In the genomic region with DNA sequence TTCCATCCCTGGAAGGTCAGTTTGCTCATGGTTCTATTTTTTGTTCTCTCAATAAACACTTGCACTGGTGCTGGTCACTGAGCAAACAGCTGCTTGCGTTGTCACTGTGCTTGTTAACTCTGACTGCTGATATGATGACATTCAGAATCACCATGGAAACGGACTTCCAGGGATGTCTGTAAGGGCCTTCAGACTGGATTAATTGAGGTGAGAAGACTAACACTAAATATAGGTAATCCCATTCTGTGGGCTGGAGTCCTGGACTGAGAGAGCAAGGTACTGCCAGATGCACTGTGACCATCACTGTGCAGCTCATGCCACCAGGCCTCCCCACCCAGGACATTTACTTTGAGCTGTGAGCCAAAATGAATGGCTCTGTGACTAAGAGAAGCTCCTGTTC, we compare ENCODE assay signal across 20 mouse cellular contexts.
A peak's percentile ranks its signal among the peaks of the same experiment; 100 is the strongest.
DNase-seq lines count a peak whose midpoint lies in the region; ATAC-seq lines count a peak whose summit lies in the region.
"Had no signal": no experiment of that assay in that cellular context is flagged by ENCODE, and none has a peak within 500 bp of the region (broad histone marks: within the 10 kb centered on the region; RNA-seq: fewer than 3 reads in every experiment).

No protein-coding gene starts in this region.

- no peaks in the 10 kb centered on the region for H3K9me3 ChIP-seq in hindbrain, embryonic 15.5 days
- no peaks in the 10 kb centered on the region for H3K9me3 ChIP-seq in hindbrain, embryonic 13.5 days
- no peaks in the 10 kb centered on the region for H3K9me3 ChIP-seq in neural tube, embryonic 14.5 days (ENCODE audit: control insufficient read depth, low read length)
- no peaks in the 10 kb centered on the region for H3K9me3 ChIP-seq in neural tube, embryonic 15.5 days (replicated peaks)
- no peaks in the 10 kb centered on the region for H3K9me3 ChIP-seq in midbrain, embryonic 14.5 days (ENCODE audit: control insufficient read depth, low read length)
- H3K9me3 ChIP-seq: liver, embryonic 12.5 days; midbrain, embryonic 12.5 days had no signal

- WGBS in hindbrain, embryonic 15.5 days: 63% methylated on average over 2 of the region's 2 CpGs
- 67% methylated on average over 2 of the region's 2 CpGs for WGBS in hindbrain, embryonic 13.5 days
- 64% methylated on average over 2 of the region's 2 CpGs for WGBS in neural tube, embryonic 14.5 days
- WGBS in neural tube, embryonic 15.5 days: 61% methylated on average over 2 of the region's 2 CpGs
- 61% methylated on average over 2 of the region's 2 CpGs for whole genome bisulfite sequencing in midbrain, embryonic 14.5 days

- no peak overlapping the region for H3K4me3 ChIP-seq in hindbrain, embryonic 15.5 days
- no peak overlapping the region for H3K4me3 ChIP-seq in hindbrain, embryonic 13.5 days
- H3K4me3 ChIP-seq in neural tube, embryonic 14.5 days (ENCODE audit: low read depth, low read length): no peak overlapping the region
- no peak overlapping the region for H3K4me3 ChIP-seq in neural tube, embryonic 15.5 days (replicated peaks)
- H3K4me3 ChIP-seq in midbrain, embryonic 14.5 days (replicated peaks; ENCODE audit: low read depth, low read length): no peak overlapping the region
- H3K4me3 ChIP-seq: liver, embryonic 12.5 days; midbrain, embryonic 12.5 days had no signal

- H3K4me1 ChIP-seq in hindbrain, embryonic 15.5 days (replicated peaks): no peaks in the 10 kb centered on the region
- 0 out of 2 replicates have a peak, but pooled peaks cover 6% of the 10 kb centered on the region for H3K4me1 ChIP-seq in hindbrain, embryonic 13.5 days (replicated peaks)
- no peaks in the 10 kb centered on the region for H3K4me1 ChIP-seq in neural tube, embryonic 14.5 days (ENCODE audit: control insufficient read depth, insufficient read depth, low read length)
- H3K4me1 ChIP-seq in neural tube, embryonic 15.5 days: no peaks in the 10 kb centered on the region
- H3K4me1 ChIP-seq in midbrain, embryonic 14.5 days (ENCODE audit: control insufficient read depth, insufficient read depth, low read length): no peaks in the 10 kb centered on the region
- H3K4me1 ChIP-seq: liver, embryonic 12.5 days; midbrain, embryonic 12.5 days had no signal

- no peak overlapping the region for H3K9ac ChIP-seq in hindbrain, embryonic 15.5 days
- no peak overlapping the region for H3K9ac ChIP-seq in hindbrain, embryonic 13.5 days
- H3K9ac ChIP-seq in neural tube, embryonic 14.5 days (replicated peaks; ENCODE audit: low read depth, low read length): no peak overlapping the region
- H3K9ac ChIP-seq in neural tube, embryonic 15.5 days (replicated peaks): no peak overlapping the region
- H3K9ac ChIP-seq in midbrain, embryonic 14.5 days (replicated peaks; ENCODE audit: low read length): no peak overlapping the region
- H3K9ac ChIP-seq: liver, embryonic 12.5 days; lung, embryonic 14.5 days; midbrain, embryonic 12.5 days had no signal

- H3K36me3 ChIP-seq in hindbrain, embryonic 15.5 days: no peaks in the 10 kb centered on the region
- no peaks in the 10 kb centered on the region for H3K36me3 ChIP-seq in hindbrain, embryonic 13.5 days
- no peaks in the 10 kb centered on the region for H3K36me3 ChIP-seq in neural tube, embryonic 14.5 days (ENCODE audit: control insufficient read depth, insufficient read depth, low read length)
- no peaks in the 10 kb centered on the region for H3K36me3 ChIP-seq in neural tube, embryonic 15.5 days
- no peaks in the 10 kb centered on the region for H3K36me3 ChIP-seq in midbrain, embryonic 14.5 days (ENCODE audit: control insufficient read depth, insufficient read depth, low read length)
- H3K36me3 ChIP-seq: liver, embryonic 12.5 days; midbrain, embryonic 12.5 days had no signal

- no peak overlapping the region for H3K27ac ChIP-seq in hindbrain, embryonic 15.5 days (replicated peaks)
- no peak overlapping the region for H3K27ac ChIP-seq in hindbrain, embryonic 13.5 days
- no peak overlapping the region for H3K27ac ChIP-seq in neural tube, embryonic 14.5 days (ENCODE audit: low read depth, low read length)
- H3K27ac ChIP-seq in neural tube, embryonic 15.5 days (replicated peaks): no peak overlapping the region
- H3K27ac ChIP-seq in midbrain, embryonic 14.5 days (replicated peaks; ENCODE audit: low read depth, low read length): no peak overlapping the region
- H3K27ac ChIP-seq: liver, embryonic 12.5 days; macrophage; midbrain, embryonic 12.5 days had no signal

- DNase-seq in midbrain, embryonic 14.5 days: peak; percentile 46
- DNase-seq in urinary bladder, postnatal 25 days (ENCODE audit: low spot score): no peak
- DNase-seq in kidney, postnatal 4 days: no peak
- DNase-seq: cerebellum, postnatal 10 days; embryo, embryonic 11 days; heart, postnatal 10 days; kidney, adult 2 months; kidney, postnatal 14 days; left cerebral cortex, postnatal 4 days; lung, embryonic 14.5 days; thymus, postnatal 25 days had no signal

- H3K4me2 ChIP-seq in hindbrain, embryonic 15.5 days: no peak overlapping the region
- no peak overlapping the region for H3K4me2 ChIP-seq in hindbrain, embryonic 13.5 days
- no peak overlapping the region for H3K4me2 ChIP-seq in neural tube, embryonic 14.5 days (ENCODE audit: low read depth, low read length)
- no peak overlapping the region for H3K4me2 ChIP-seq in neural tube, embryonic 15.5 days
- no peak overlapping the region for H3K4me2 ChIP-seq in midbrain, embryonic 14.5 days (ENCODE audit: low read length)
- H3K4me2 ChIP-seq: heart, embryonic 11.5 days; liver, embryonic 12.5 days; lung, embryonic 14.5 days; midbrain, embryonic 12.5 days had no signal

- H3K27me3 ChIP-seq in hindbrain, embryonic 15.5 days: no peaks in the 10 kb centered on the region
- H3K27me3 ChIP-seq in hindbrain, embryonic 13.5 days: no peaks in the 10 kb centered on the region
- H3K27me3 ChIP-seq in neural tube, embryonic 14.5 days (ENCODE audit: control insufficient read depth, insufficient read depth, low read length): no peaks in the 10 kb centered on the region
- no peaks in the 10 kb centered on the region for H3K27me3 ChIP-seq in neural tube, embryonic 15.5 days (replicated peaks)
- H3K27me3 ChIP-seq in midbrain, embryonic 14.5 days (ENCODE audit: control insufficient read depth, insufficient read depth, low read length): no peaks in the 10 kb centered on the region
- H3K27me3 ChIP-seq: liver, embryonic 12.5 days; midbrain, embryonic 12.5 days had no signal

- peak; percentile 61 for ATAC-seq in hindbrain, embryonic 15.5 days (ENCODE audit: low FRiP score, low read depth)
- no peak for ATAC-seq in hindbrain, embryonic 13.5 days (ENCODE audit: low FRiP score)
- ATAC-seq in neural tube, embryonic 14.5 days (ENCODE audit: low read depth): 0 out of 2 replicates have a peak, but pooled peaks have one; percentile 28
- no peak; the same call in 1 of the 2 replicates for ATAC-seq in neural tube, embryonic 15.5 days (ENCODE audit: low FRiP score)
- no peak; the same call in 1 of the 2 replicates for ATAC-seq in midbrain, embryonic 14.5 days (ENCODE audit: low FRiP score, low TSS enrichment)
- ATAC-seq: inflammation-experienced regulatory T-cells, adult 6 months; liver, embryonic 12.5 days had no signal

Comparison
In these comparisons a context has a peak if more than half of its experiments do, and no peak if none do; other contexts are left out.
1. ATAC-seq: peak in hindbrain, embryonic 15.5 days (single experiment) and neural tube, embryonic 14.5 days (single experiment); none in hindbrain, embryonic 13.5 days (single experiment), neural tube, embryonic 15.5 days (single experiment) and midbrain, embryonic 14.5 days (single experiment).